Mouse (Mus musculus): ENCODE data around the gene Tpsb2. TPM values are rescaled to one million over a fixed set of nuclear protein-coding genes. Genes with fewer than 3 reads are reported as not detected.

Tpsb2 gene
- polyA plus RNA-seq, 1 experiment from 2014 or later = not detected

DNA sequence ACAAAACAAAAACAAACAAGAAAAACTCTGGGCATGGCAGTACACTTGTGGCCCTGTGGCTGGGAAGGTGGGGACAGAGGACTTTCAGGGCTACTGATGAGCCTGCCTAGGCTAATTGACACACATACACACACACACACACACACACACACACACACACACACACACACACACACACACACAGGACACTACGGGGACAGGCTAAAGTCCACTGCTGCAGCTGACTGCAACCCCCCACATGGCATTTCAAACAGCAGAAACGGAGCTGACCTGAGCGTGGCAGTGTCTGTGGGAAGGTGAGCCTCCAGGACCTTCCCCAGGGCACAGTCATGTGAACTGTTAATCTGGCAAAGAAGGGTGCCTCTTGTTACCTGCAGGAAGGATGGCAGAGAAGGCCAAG lies 24.6 kb upstream of the Tpsb2 start:
- Histone ChIP-seq H3K4me3 (ENCODE audit: low read depth, low read length) (no peak overlapping the region), H3K9me3 (replicated peaks; ENCODE audit: control insufficient read depth, low read length) (no peaks in the 10 kb centered on the region), H3K27me3 (ENCODE audit: control insufficient read depth, insufficient read depth, low read length) (no peaks in the 10 kb centered on the region), H3K27ac (replicated peaks; ENCODE audit: low read depth, low read length) (no peak overlapping the region), H3K36me3 (replicated peaks; ENCODE audit: control insufficient read depth, insufficient read depth, low read depth, low read length) (no peaks in the 10 kb centered on the region), H3K9ac (replicated peaks; ENCODE audit: low read length) (no peak overlapping the region), H3K4me2 (ENCODE audit: low read depth, low read length) (no peak overlapping the region), H3K4me1 (ENCODE audit: control insufficient read depth, insufficient read depth, low read length) (no peaks in the 10 kb centered on the region)
- DNase-seq (ENCODE audit: low spot score) (no peak), ATAC-seq (replicated peaks; ENCODE audit: insufficient number of reproducible peaks, low FRiP score, low TSS enrichment, low read depth) (no peak)
- 56% methylated on average over 3 of the region's 3 CpGs for WGBS

DNA sequence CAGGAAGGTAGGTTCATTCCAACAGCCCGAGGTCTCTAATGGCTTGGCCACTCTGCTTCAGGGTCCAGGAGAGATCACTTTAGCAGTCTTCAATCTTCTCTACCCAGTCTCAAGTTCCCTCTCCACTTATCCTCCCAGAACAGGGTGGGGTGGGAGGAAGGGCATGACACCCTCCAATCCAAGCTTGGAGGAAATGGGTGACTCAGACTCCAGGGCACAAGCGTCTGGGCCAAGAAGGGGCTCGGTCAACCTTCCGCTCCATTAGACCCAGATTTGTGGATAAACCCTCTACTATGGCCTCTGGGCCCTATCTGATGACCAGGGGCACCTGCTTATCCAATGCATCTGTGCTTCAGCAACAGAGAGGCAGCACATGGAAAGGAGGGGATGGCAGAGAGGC lies 20.6 kb upstream of the Tpsb2 start, which contains the start of gene Tpsab1:
Tpsab1 (minus strand) TSS at position 101 of the 400 bp plus-strand sequence.
- no peak within 1 kb of the TSS for H3K4me3 ChIP-seq (ENCODE audit: low read depth, low read length)
- no peaks in the 10 kb centered on the region for H3K36me3 ChIP-seq (replicated peaks; ENCODE audit: control insufficient read depth, insufficient read depth, low read depth, low read length)
- no peak within 1 kb of the TSS for H3K4me2 ChIP-seq (ENCODE audit: low read depth, low read length)
- H3K27me3 ChIP-seq (ENCODE audit: control insufficient read depth, insufficient read depth, low read length) = no peaks in the 10 kb centered on the region
- H3K9ac ChIP-seq (replicated peaks; ENCODE audit: low read length) = no peak within 1 kb of the TSS
- DNase-seq (ENCODE audit: low spot score) (no peak), ATAC-seq (replicated peaks; ENCODE audit: insufficient number of reproducible peaks, low FRiP score, low TSS enrichment, low read depth) (no peak)
- no peaks in the 10 kb centered on the region for H3K9me3 ChIP-seq (replicated peaks; ENCODE audit: control insufficient read depth, low read length)
- H3K4me1 ChIP-seq (ENCODE audit: control insufficient read depth, insufficient read depth, low read length) = no peaks in the 10 kb centered on the region
- no peak within 1 kb of the TSS for H3K27ac ChIP-seq (replicated peaks; ENCODE audit: low read depth, low read length)
- WGBS = 83% methylated on average over 4 of the region's 4 CpGs

- no peak overlapping the region for H3K27ac ChIP-seq (replicated peaks; ENCODE audit: low read depth, low read length)
- no peaks in the 10 kb centered on the region for H3K9me3 ChIP-seq (replicated peaks; ENCODE audit: control insufficient read depth, low read length)
- no peak overlapping the region for H3K4me3 ChIP-seq (ENCODE audit: low read depth, low read length)
- no peaks in the 10 kb centered on the region for H3K27me3 ChIP-seq (ENCODE audit: control insufficient read depth, insufficient read depth, low read length)
- WGBS = 63% methylated on average over 2 of the region's 2 CpGs
- no peaks in the 10 kb centered on the region for H3K36me3 ChIP-seq (replicated peaks; ENCODE audit: control insufficient read depth, insufficient read depth, low read depth, low read length)
- H3K9ac ChIP-seq (replicated peaks; ENCODE audit: low read length) = no peak overlapping the region
- no peak overlapping the region for H3K4me2 ChIP-seq (ENCODE audit: low read depth, low read length)
- DNase-seq (ENCODE audit: low spot score) (no peak), ATAC-seq (replicated peaks; ENCODE audit: insufficient number of reproducible peaks, low FRiP score, low TSS enrichment, low read depth) (no peak)
- no peaks in the 10 kb centered on the region for H3K4me1 ChIP-seq (ENCODE audit: control insufficient read depth, insufficient read depth, low read length)
These were observed 4.8 kb upstream of the Tpsb2 start for GRCm38 (mm10) chr17:25361291-25361690.

GRCm38 (mm10) chr17:25363726-25364125 lies 2.4 kb upstream of the Tpsb2 start:
- H3K27me3 ChIP-seq (ENCODE audit: control insufficient read depth, insufficient read depth, low read length) = no peaks in the 10 kb centered on the region
- WGBS = 4% methylated on average over 1 of the region's 1 CpGs
- no peaks in the 10 kb centered on the region for H3K36me3 ChIP-seq (replicated peaks; ENCODE audit: control insufficient read depth, insufficient read depth, low read depth, low read length)
- H3K4me3 ChIP-seq (ENCODE audit: low read depth, low read length) = no peak overlapping the region
- no peak overlapping the region for H3K9ac ChIP-seq (replicated peaks; ENCODE audit: low read length)
- no peak overlapping the region for H3K27ac ChIP-seq (replicated peaks; ENCODE audit: low read depth, low read length)
- H3K4me1 ChIP-seq (ENCODE audit: control insufficient read depth, insufficient read depth, low read length) = no peaks in the 10 kb centered on the region
- ATAC-seq (replicated peaks; ENCODE audit: insufficient number of reproducible peaks, low FRiP score, low TSS enrichment, low read depth) (no peak), DNase-seq (ENCODE audit: low spot score) (peak; percentile 50)
- no peaks in the 10 kb centered on the region for H3K9me3 ChIP-seq (replicated peaks; ENCODE audit: control insufficient read depth, low read length)
- no peak overlapping the region for H3K4me2 ChIP-seq (ENCODE audit: low read depth, low read length)

DNA sequence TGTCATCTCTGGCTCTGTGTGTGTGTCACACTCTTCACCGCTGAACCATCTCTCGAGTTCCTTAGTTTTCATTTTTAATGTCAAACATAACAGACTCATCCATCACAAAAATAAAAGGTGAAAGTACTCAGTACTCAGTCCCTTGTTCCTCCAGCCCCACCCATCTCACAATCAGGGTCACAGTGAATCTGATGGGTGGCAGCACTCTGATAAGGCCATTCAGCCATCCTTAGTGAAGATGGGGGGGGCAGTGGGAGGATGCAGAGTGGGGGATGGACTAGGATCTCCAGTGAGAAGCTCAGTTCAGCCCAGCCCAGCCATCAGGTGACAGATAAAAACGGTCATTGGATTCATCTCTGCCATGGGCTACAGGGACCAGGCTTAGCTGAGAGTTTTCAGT lies 2.9 kb downstream of the Tpsb2 start, which contains the start of gene Tpsg1:
Tpsg1 (plus strand) TSS at position 301 of the 400 bp plus-strand sequence.
- DNase-seq (ENCODE audit: low spot score) = no peak
- Histone ChIP-seq H3K4me1 (ENCODE audit: control insufficient read depth, insufficient read depth, low read length) (no peaks in the 10 kb centered on the region), H3K27me3 (ENCODE audit: control insufficient read depth, insufficient read depth, low read length) (no peaks in the 10 kb centered on the region), H3K27ac (replicated peaks; ENCODE audit: low read depth, low read length) (no peak within 1 kb of the TSS), H3K36me3 (replicated peaks; ENCODE audit: control insufficient read depth, insufficient read depth, low read depth, low read length) (no peaks in the 10 kb centered on the region), H3K4me3 (ENCODE audit: low read depth, low read length) (no peak within 1 kb of the TSS), H3K9me3 (replicated peaks; ENCODE audit: control insufficient read depth, low read length) (no peaks in the 10 kb centered on the region), H3K9ac (replicated peaks; ENCODE audit: low read length) (no peak within 1 kb of the TSS), H3K4me2 (ENCODE audit: low read depth, low read length) (no peak within 1 kb of the TSS)
- ATAC-seq (replicated peaks; ENCODE audit: insufficient number of reproducible peaks, low FRiP score, low TSS enrichment, low read depth) = no peak
- WGBS = 87% methylated on average over 3 of the region's 3 CpGs

- H3K4me3 ChIP-seq (ENCODE audit: low read depth, low read length) = no peak overlapping the region
- H3K4me2 ChIP-seq (ENCODE audit: low read depth, low read length) = no peak overlapping the region
- no peak overlapping the region for H3K9ac ChIP-seq (replicated peaks; ENCODE audit: low read length)
- no peaks in the 10 kb centered on the region for H3K27me3 ChIP-seq (ENCODE audit: control insufficient read depth, insufficient read depth, low read length)
- H3K27ac ChIP-seq (replicated peaks; ENCODE audit: low read depth, low read length) = no peak overlapping the region
- no peaks in the 10 kb centered on the region for H3K4me1 ChIP-seq (ENCODE audit: control insufficient read depth, insufficient read depth, low read length)
- 73% methylated on average over 8 of the region's 8 CpGs for WGBS
- no peak for DNase-seq (ENCODE audit: low spot score)
- H3K36me3 ChIP-seq (replicated peaks; ENCODE audit: control insufficient read depth, insufficient read depth, low read depth, low read length) = no peaks in the 10 kb centered on the region
- H3K9me3 ChIP-seq (replicated peaks; ENCODE audit: control insufficient read depth, low read length) = no peaks in the 10 kb centered on the region
- ATAC-seq (replicated peaks; ENCODE audit: insufficient number of reproducible peaks, low FRiP score, low TSS enrichment, low read depth) = no peak
These were observed 6.4 kb downstream of the Tpsb2 start for GRCm38 (mm10) chr17:25372491-25372890.

GRCm38 (mm10) chr17:25374011-25374410 lies 7.9 kb downstream of the Tpsb2 start:
- no peak overlapping the region for H3K9ac ChIP-seq (replicated peaks; ENCODE audit: low read length)
- H3K27ac ChIP-seq (replicated peaks; ENCODE audit: low read depth, low read length) = no peak overlapping the region
- ATAC-seq (replicated peaks; ENCODE audit: insufficient number of reproducible peaks, low FRiP score, low TSS enrichment, low read depth) (no peak), DNase-seq (ENCODE audit: low spot score) (peak; percentile 35)
- no peaks in the 10 kb centered on the region for H3K4me1 ChIP-seq (ENCODE audit: control insufficient read depth, insufficient read depth, low read length)
- H3K9me3 ChIP-seq (replicated peaks; ENCODE audit: control insufficient read depth, low read length) = no peaks in the 10 kb centered on the region
- H3K27me3 ChIP-seq (ENCODE audit: control insufficient read depth, insufficient read depth, low read length) = no peaks in the 10 kb centered on the region
- no peak overlapping the region for H3K4me2 ChIP-seq (ENCODE audit: low read depth, low read length)
- H3K4me3 ChIP-seq (ENCODE audit: low read depth, low read length) = no peak overlapping the region
- WGBS = 45% methylated on average over 9 of the region's 9 CpGs
- no peaks in the 10 kb centered on the region for H3K36me3 ChIP-seq (replicated peaks; ENCODE audit: control insufficient read depth, insufficient read depth, low read depth, low read length)

DNA sequence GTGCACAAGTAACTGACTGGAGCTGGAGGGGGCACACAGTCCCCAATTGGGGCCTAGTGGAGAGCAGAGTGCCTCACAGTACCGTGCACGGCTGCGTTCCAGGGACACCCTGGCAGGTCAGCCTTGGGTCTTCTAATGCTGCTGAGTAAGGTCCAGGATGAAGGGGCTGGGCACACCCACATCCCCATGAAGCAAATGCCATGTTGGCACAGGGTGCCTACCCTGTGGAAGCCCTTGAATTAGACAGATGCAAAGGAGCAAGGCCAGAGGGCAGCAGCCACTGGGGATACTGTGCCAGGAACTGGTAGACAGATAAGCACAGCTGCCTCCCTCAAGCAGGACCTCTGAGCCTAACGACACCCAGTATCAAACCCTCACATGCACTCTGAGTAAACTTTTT lies 28.4 kb downstream of the Tpsb2 start:
- Histone ChIP-seq H3K27ac (replicated peaks; ENCODE audit: low read depth, low read length) (no peak overlapping the region), H3K36me3 (replicated peaks; ENCODE audit: control insufficient read depth, insufficient read depth, low read depth, low read length) (no peaks in the 10 kb centered on the region; the same call in 1 of the 2 replicates), H3K27me3 (ENCODE audit: control insufficient read depth, insufficient read depth, low read length) (no peaks in the 10 kb centered on the region), H3K9ac (replicated peaks; ENCODE audit: low read length) (no peak overlapping the region), H3K4me3 (ENCODE audit: low read depth, low read length) (no peak overlapping the region), H3K4me2 (ENCODE audit: low read depth, low read length) (no peak overlapping the region), H3K9me3 (replicated peaks; ENCODE audit: control insufficient read depth, low read length) (no peaks in the 10 kb centered on the region), H3K4me1 (ENCODE audit: control insufficient read depth, insufficient read depth, low read length) (no peaks in the 10 kb centered on the region; the same call in 1 of the 2 replicates)
- ATAC-seq (replicated peaks; ENCODE audit: insufficient number of reproducible peaks, low FRiP score, low TSS enrichment, low read depth) = no peak
- DNase-seq (ENCODE audit: low spot score) = no peak
- WGBS = 85% methylated on average over 4 of the region's 4 CpGs

Data from embryonic facial prominence, embryonic 11.5 days (tissue).